Mouse (Mus musculus) liver, postnatal 0 days (tissue): ENCODE measurements around the gene Trp53tg5. TPM values are rescaled to one million over a fixed set of nuclear protein-coding genes. Genes with fewer than 3 reads are reported as not detected.

Source experiments
- ATAC-seq: fragments of 200-750 bp; cut with Nextera tagmentation; 2 replicates; pipeline ENCODE4 v1.8.0; 2017; ENCODE audit warnings: mild to moderate bottlenecking, moderate library complexity
- DNase-seq: peaks from one replicate; pipeline ENCODE4 v3.0.0-alpha.2; 2016
- H3K27ac ChIP-seq: fragments of 300-500 bp; sonication (generic); 2 replicates; pipeline ENCODE4 v1.5.1; 2014; ENCODE audit warnings: antibody characterized with exemption, moderate library complexity, mild to moderate bottlenecking, low read depth
- H3K27me3 ChIP-seq: fragments of 300-500 bp; sonication (generic); 2 replicates; pipeline ENCODE4 v1.6.1; 2014; ENCODE audit warnings: low read length, control low read depth, mixed read lengths; ENCODE audit not compliant: insufficient read depth
- H3K36me3 ChIP-seq: fragments of 300-500 bp; sonication (generic); replicated peaks from 2 replicates; pipeline ENCODE4 v1.6.1; 2014; ENCODE audit warnings: mild to moderate bottlenecking, control low read depth, low read length, moderate library complexity, mixed read lengths; ENCODE audit not compliant: insufficient read depth
- H3K4me1 ChIP-seq: fragments of 300-500 bp; sonication (generic); 2 replicates; pipeline ENCODE4 v1.6.1; 2014; ENCODE audit warnings: antibody characterized with exemption, mild to moderate bottlenecking, control low read depth; ENCODE audit not compliant: insufficient read depth
- H3K4me2 ChIP-seq: fragments of 300-500 bp; sonication (generic); 2 replicates; pipeline ENCODE4 v1.6.1; 2014; ENCODE audit warnings: low read depth, mild to moderate bottlenecking, low read length, moderate library complexity, mixed read lengths
- H3K4me3 ChIP-seq: fragments of 300-500 bp; sonication (generic); 2 replicates; pipeline ENCODE4 v1.5.1; 2014; ENCODE audit warnings: low read depth, low read length
- H3K9ac ChIP-seq: fragments of 300-500 bp; sonication (generic); replicated peaks from 2 replicates; pipeline ENCODE4 v1.6.1; 2014; ENCODE audit warnings: mild to moderate bottlenecking, moderate library complexity
- H3K9me3 ChIP-seq: fragments of 300-500 bp; sonication (generic); 2 replicates; pipeline ENCODE4 v1.6.1; 2016; ENCODE audit warnings: mild to moderate bottlenecking, control low read depth, low read length, mixed read lengths
- CTCF ChIP-seq: sonication (generic); IDR thresholded peaks from 2 replicates; pipeline ENCODE4 v1.5.1; 2016; ENCODE audit warnings: antibody characterized with exemption, low read depth
- EP300 ChIP-seq: IDR thresholded peaks from 2 replicates; pipeline ENCODE4 v1.6.1; 2016; ENCODE audit warnings: antibody characterized with exemption, low read depth, mild to moderate bottlenecking
- WGBS: fragments of 180-500 bp; shearing (Covaris S2); extraction: QIAGEN DNeasy Blood & Tissue Kit; methylation state at CpG from one replicate; pipeline ENCODE4 v1.1.7; 2014; ENCODE audit not compliant: insufficient replicate concordance; 5-methylcytosine and 5-hydroxymethylcytosine counted together
- polyA plus RNA-seq: library from polyadenylated mRNA; unstranded; fragments of >200 nt; fragmentation: Nextera tagmentation; extraction: Ambion mirVana; gene quantifications from 2 replicates; pipeline ENCODE4 v1.2.1, GENCODE M21; 2015

The Trp53tg5 gene
- polyA plus RNA-seq, 1 experiment from 2014 or later, result not detected

DNA sequence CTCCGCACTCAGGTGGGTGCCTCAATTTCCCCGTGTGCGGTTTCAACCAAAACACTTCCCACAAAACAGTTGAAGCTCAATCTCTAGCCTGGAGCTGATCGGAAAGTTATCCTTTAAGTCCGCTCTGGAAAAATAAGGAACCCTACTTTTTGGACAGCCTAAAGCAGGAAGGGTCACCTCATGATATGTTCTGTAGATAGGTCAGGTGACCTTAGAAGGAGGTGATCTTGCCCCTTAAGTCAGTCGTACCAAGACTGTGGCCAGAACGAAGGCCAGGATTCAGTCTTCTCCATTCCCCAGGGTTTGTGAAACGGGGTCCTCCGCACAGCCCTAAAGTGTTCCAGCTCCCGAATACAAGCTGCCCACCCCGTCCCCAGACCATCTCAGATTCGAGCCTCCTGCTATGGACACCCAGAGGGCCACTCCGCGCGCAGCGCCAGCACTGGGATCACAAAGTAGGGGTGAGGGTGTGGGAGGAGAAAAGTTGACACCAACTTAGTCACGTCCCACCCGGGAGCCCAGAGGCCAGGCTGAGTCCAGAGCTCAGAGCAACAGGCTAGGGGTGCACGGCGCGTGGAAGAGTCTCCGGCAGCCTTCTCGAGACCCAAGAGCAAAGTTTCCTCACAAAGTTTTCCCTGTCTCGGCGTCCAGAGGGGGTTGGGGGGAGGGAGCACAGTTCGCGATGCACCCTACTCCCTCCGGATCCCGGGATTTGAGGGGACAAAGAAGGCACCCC lies 31.0 kb downstream of the Trp53tg5 start:
- Histone ChIP-seq H3K27ac (peak overlapping the region; percentile 89), H3K9me3 (no peaks in the 10 kb centered on the region), H3K9ac (peak overlapping the region; percentile 77), H3K36me3 (no peaks in the 10 kb centered on the region; the same call in none of the 2 replicates), H3K4me2 (peak overlapping the region; percentile 63), H3K27me3 (0 out of 2 replicates have a peak, but pooled peaks cover 6% of the 10 kb centered on the region), H3K4me1 (peaks cover 7% of the 10 kb centered on the region), H3K4me3 (peak overlapping the region; percentile 57)
- peak; percentile 7; the same call in 1 of the 2 replicates for ATAC-seq
- WGBS, result 3% methylated on average over 24 of the region's 29 CpGs
- no peak for DNase-seq
- TF ChIP-seq EP300 (no peak), CTCF (no peak)

GRCm38 (mm10) chr2:164441731-164442130 lies 31.8 kb downstream of the Trp53tg5 start:
- Histone ChIP-seq H3K27me3 (0 out of 2 replicates have a peak, but pooled peaks cover 6% of the 10 kb centered on the region), H3K36me3 (no peaks in the 10 kb centered on the region; the same call in none of the 2 replicates), H3K4me2 (peak overlapping the region; percentile 63), H3K27ac (peak overlapping the region; percentile 89), H3K9ac (peak overlapping the region; percentile 77), H3K4me1 (peaks cover 7% of the 10 kb centered on the region), H3K4me3 (peak overlapping the region; percentile 57), H3K9me3 (no peaks in the 10 kb centered on the region)
- DNase-seq (no peak), ATAC-seq (no peak)
- no peak for TF ChIP-seq CTCF
- no peak for TF ChIP-seq EP300
- WGBS, result 21% methylated on average over 7 of the region's 7 CpGs

GRCm38 (mm10) chr2:164441155-164441554 lies 32.4 kb downstream of the Trp53tg5 start:
- TF ChIP-seq CTCF (no peak), EP300 (no peak)
- peak overlapping the region; percentile 57 for H3K4me3 ChIP-seq
- no peaks in the 10 kb centered on the region; the same call in none of the 2 replicates for H3K36me3 ChIP-seq
- DNase-seq (peak; percentile 66), ATAC-seq (no peak)
- no peaks in the 10 kb centered on the region for H3K9me3 ChIP-seq
- peak overlapping the region; percentile 63 for H3K4me2 ChIP-seq
- peak overlapping the region; percentile 89 for H3K27ac ChIP-seq
- H3K4me1 ChIP-seq, result peaks cover 12% of the 10 kb centered on the region
- H3K27me3 ChIP-seq, result 0 out of 2 replicates have a peak, but pooled peaks cover 6% of the 10 kb centered on the region
- H3K9ac ChIP-seq, result peak overlapping the region; percentile 77
- 12% methylated on average over 8 of the region's 8 CpGs for WGBS

GRCm38 (mm10) chr2:164440314-164440713 lies 33.2 kb downstream of the Trp53tg5 start:
- Histone ChIP-seq H3K27ac (peak overlapping the region; percentile 89; the same call in 1 of the 2 replicates), H3K36me3 (no peaks in the 10 kb centered on the region; the same call in none of the 2 replicates), H3K9me3 (no peaks in the 10 kb centered on the region), H3K9ac (peak overlapping the region; percentile 31), H3K4me1 (peaks cover 18% of the 10 kb centered on the region), H3K4me2 (peak overlapping the region; percentile 63), H3K4me3 (peak overlapping the region; percentile 57), H3K27me3 (0 out of 2 replicates have a peak, but pooled peaks cover 6% of the 10 kb centered on the region)
- ATAC-seq (no peak), DNase-seq (no peak)
- TF ChIP-seq CTCF (no peak), EP300 (no peak)
- 57% methylated on average over 5 of the region's 5 CpGs for WGBS

DNA sequence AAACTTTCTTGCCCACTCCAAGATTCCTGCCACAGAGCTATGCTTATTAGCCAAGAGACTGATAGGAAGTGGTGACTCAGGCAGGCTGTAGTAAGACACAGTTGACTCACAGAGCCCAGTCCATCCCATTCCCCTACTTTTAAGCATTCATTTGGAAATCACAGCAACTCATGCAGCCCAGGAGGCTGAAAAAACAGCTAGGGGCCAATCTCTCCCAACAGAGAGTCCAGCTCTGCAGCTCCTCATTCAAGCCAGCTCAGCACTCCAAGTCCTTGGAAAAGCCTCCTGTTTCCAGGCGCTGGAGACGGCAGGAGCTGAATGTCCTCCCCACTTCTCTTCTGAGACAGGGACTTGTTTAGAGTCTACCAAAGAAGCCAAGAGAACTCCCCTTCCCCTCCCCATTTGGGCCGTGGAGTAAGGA lies 34.5 kb downstream of the Trp53tg5 start:
- DNase-seq (no peak), ATAC-seq (no peak)
- Histone ChIP-seq H3K27me3 (0 out of 2 replicates have a peak, but pooled peaks cover 6% of the 10 kb centered on the region), H3K9me3 (no peaks in the 10 kb centered on the region), H3K9ac (peak overlapping the region; percentile 55), H3K4me3 (peak overlapping the region; percentile 36), H3K4me1 (peaks cover 18% of the 10 kb centered on the region), H3K36me3 (no peaks in the 10 kb centered on the region; the same call in none of the 2 replicates), H3K4me2 (peak overlapping the region; percentile 63), H3K27ac (peak overlapping the region; percentile 44)
- no peak for TF ChIP-seq CTCF
- TF ChIP-seq EP300, result no peak
- WGBS, result 52% methylated on average over 3 of the region's 3 CpGs

DNA sequence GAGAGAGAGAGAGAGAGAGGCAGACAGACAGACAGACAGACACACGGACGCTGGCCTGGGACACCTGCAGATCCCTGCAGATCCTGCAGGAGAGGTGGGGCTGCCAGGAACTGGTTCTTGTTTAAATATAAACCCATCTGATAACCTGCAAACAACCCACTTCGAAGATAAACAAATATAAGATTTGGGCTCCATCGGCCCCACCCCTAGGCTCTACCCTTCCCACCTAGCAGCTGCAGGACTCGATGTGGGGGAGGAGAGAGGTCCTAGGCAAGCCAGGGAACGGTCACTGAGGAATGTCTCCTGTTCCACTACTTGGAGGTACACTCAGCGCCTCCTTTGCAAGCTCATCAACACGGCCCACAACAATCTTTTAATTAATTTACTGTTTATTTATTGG lies 35.3 kb downstream of the Trp53tg5 start:
- Histone ChIP-seq H3K9me3 (no peaks in the 10 kb centered on the region), H3K36me3 (peaks cover 2% of the 10 kb centered on the region), H3K27ac (0 out of 2 replicates have a peak overlapping the region, but pooled peaks have one; percentile 50), H3K4me1 (peaks cover 22% of the 10 kb centered on the region), H3K4me3 (peak overlapping the region; percentile 36), H3K4me2 (peak overlapping the region; percentile 63), H3K27me3 (0 out of 2 replicates have a peak, but pooled peaks cover 6% of the 10 kb centered on the region), H3K9ac (no peak overlapping the region; the same call in 1 of the 2 replicates)
- DNase-seq, result no peak
- TF ChIP-seq CTCF, result no peak
- TF ChIP-seq EP300, result no peak
- WGBS, result 42% methylated on average over 8 of the region's 8 CpGs
- ATAC-seq, result no peak
